Mouse (Mus musculus) heart, adult 2 months (tissue): ENCODE data around the gene Rnf43. TPM values are rescaled to one million over a fixed set of nuclear protein-coding genes. Genes with fewer than 3 reads are reported as not detected.

Source experiments
- DNase-seq, 2 experiments: peaks; one replicate each; pipeline ENCODE4 v3.0.0; 2021
- H3K27ac ChIP-seq: fragments of 200-600 bp; 2 replicates; pipeline ENCODE4 v1.8.1; 2022
- H3K27me3 ChIP-seq: fragments of 200-500 bp; 2 replicates; pipeline ENCODE4 v1.6.1; 2012; ENCODE audit warnings: mild to moderate bottlenecking, low read length, inconsistent platforms, mixed read lengths; ENCODE audit not compliant: control insufficient read depth, insufficient read depth
- H3K36me3 ChIP-seq: fragments of 200-500 bp; 2 replicates; pipeline ENCODE4 v1.6.1; 2012; ENCODE audit warnings: low read length, inconsistent platforms; ENCODE audit not compliant: control insufficient read depth, insufficient read depth
- H3K4me1 ChIP-seq: fragments of 200-500 bp; 2 replicates; pipeline ENCODE4 v1.6.1; 2011; ENCODE audit warnings: low read length; ENCODE audit not compliant: control insufficient read depth, insufficient read depth
- H3K4me3 ChIP-seq: fragments of 200-600 bp; 2 replicates; pipeline ENCODE4 v1.8.1; 2022
- H3K79me2 ChIP-seq: fragments of 200-500 bp; replicated peaks from 2 replicates; pipeline ENCODE4 v1.6.1; 2012; ENCODE audit warnings: mild to moderate bottlenecking, inconsistent platforms, low read length, moderate library complexity, mixed read lengths; ENCODE audit not compliant: control insufficient read depth, insufficient read depth
- H3K9ac ChIP-seq: fragments of 200-500 bp; 2 replicates; pipeline ENCODE4 v1.6.1; 2012; ENCODE audit warnings: low read depth, mild to moderate bottlenecking, control low read depth, inconsistent platforms, low read length, mixed read lengths
- CTCF ChIP-seq: fragments of 200-600 bp; IDR thresholded peaks from 2 replicates; pipeline ENCODE4 v1.8.1; 2022; ENCODE audit warnings: antibody characterized with exemption, mild to moderate bottlenecking, moderate library complexity
- EP300 ChIP-seq: fragments of 200-500 bp; IDR thresholded peaks from 2 replicates; pipeline ENCODE4 v1.6.1; 2011; ENCODE audit warnings: low read depth, low read length, control low read depth; ENCODE audit not compliant: insufficient read depth
- POLR2A ChIP-seq: fragments of 200-500 bp; IDR thresholded peaks from 2 replicates; pipeline ENCODE4 v1.6.1; 2011; ENCODE audit warnings: mild to moderate bottlenecking, low read depth, low read length, control low read depth; ENCODE audit not compliant: insufficient read depth
- WGBS: fragments of 180-500 bp; shearing (Covaris S2); methylation state at CpG from one replicate; pipeline ENCODE4 v1.1.7; 2018; 5-methylcytosine and 5-hydroxymethylcytosine counted together
- intact Hi-C: fragments of 180-260 bp; cut with DNase I; formaldehyde crosslinking; loops from one replicate; pipeline ENCODE4 v1.15.1; 2025
- polyA plus RNA-seq: library from polyadenylated mRNA; depleted of rRNA; stranded (reverse); fragments of >200 nt; gene quantifications from 2 replicates; pipeline ENCODE4 v1.2.3, GENCODE M21; 2012
- total RNA-seq, 2 experiments: library from RNA; stranded (reverse); gene quantifications; 2 replicates each; pipeline ENCODE4 v1.2.3; 2021

The Rnf43 gene
- total and polyA plus RNA-seq, 3 experiments = 0.31 to 0.45 (median 0.42) TPM

DNA sequence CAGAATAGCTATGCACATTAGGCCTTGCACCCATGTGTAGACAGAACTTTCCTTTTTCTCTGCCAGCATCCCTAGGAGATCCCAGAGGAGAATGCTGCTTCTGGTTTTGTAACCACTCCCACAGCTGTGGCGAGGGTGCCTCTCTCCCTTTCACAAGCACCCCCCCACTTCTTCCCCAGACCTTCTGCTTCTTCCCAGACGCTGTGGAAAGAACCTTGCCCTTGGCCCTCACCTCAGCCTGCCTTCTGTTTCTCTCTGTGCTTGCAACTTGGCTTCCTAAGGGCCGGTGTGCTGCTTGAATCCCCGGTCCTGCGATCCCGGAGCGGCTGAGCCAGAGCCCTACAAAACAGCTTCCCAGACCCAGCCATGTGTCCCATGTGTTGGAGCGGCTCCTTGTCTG, 88.5 kb downstream of the Rnf43 start:
- Histone ChIP-seq H3K27ac (no peak overlapping the region; the same call in 1 of the 2 replicates), H3K4me3 (no peak overlapping the region), H3K79me2 (no peaks in the 10 kb centered on the region), H3K27me3 (no peaks in the 10 kb centered on the region), H3K9ac (no peak overlapping the region), H3K4me1 (no peaks in the 10 kb centered on the region), H3K36me3 (no peaks in the 10 kb centered on the region)
- peak in 1 of 2 experiments; percentile 23 for DNase-seq
- 76% methylated on average over 8 of the region's 8 CpGs for WGBS
- TF ChIP-seq EP300 (no peak), CTCF (no peak), POLR2A (no peak)
- intact Hi-C loops = no loop called here

GRCm38 (mm10) chr11:87751491-87751966, 89.0 kb downstream of the Rnf43 start:
- Histone ChIP-seq H3K4me3 (no peak overlapping the region), H3K36me3 (no peaks in the 10 kb centered on the region), H3K79me2 (no peaks in the 10 kb centered on the region), H3K27me3 (no peaks in the 10 kb centered on the region), H3K9ac (no peak overlapping the region), H3K4me1 (no peaks in the 10 kb centered on the region), H3K27ac (no peak overlapping the region; the same call in 1 of the 2 replicates)
- WGBS = 47% methylated on average over 4 of the region's 4 CpGs
- intact Hi-C loops = no loop called here
- DNase-seq = peak in 1 of 2 experiments; percentile 48
- no peak for TF ChIP-seq CTCF
- TF ChIP-seq POLR2A = no peak
- no peak for TF ChIP-seq EP300

GRCm38 (mm10) chr11:87752307-87752706, 89.8 kb downstream of the Rnf43 start:
- no peak for TF ChIP-seq POLR2A
- TF ChIP-seq CTCF = no peak
- TF ChIP-seq EP300 = no peak
- H3K27me3 ChIP-seq = no peaks in the 10 kb centered on the region
- H3K36me3 ChIP-seq = no peaks in the 10 kb centered on the region
- no peaks in the 10 kb centered on the region for H3K79me2 ChIP-seq
- no peak overlapping the region for H3K4me3 ChIP-seq
- H3K4me1 ChIP-seq = no peaks in the 10 kb centered on the region
- 81% methylated on average over 1 of the region's 1 CpGs for WGBS
- DNase-seq = no peak
- no peak overlapping the region for H3K9ac ChIP-seq
- intact Hi-C loops = no loop called here
- no peak overlapping the region for H3K27ac ChIP-seq

DNA sequence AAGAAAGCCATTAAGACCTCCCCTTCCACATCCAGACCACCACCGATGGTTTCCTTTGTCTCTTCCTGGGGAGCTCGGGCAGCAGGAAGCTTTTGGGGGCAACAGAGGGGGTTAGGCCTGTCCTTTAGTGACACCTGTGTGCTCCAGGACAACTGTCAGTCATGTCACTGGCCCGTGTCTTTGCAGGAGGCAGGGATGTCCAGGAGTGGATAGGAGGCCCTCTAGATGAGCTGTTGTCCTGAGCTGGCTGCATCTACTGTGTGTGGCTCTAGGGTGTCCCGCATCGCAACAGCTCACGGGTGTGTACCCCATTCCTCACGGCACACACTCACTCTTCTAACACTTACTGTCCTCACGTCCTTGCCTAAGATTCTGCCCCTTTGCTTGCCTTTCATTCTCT, 90.7 kb downstream of the Rnf43 start:
- TF ChIP-seq CTCF (no peak), EP300 (no peak), POLR2A (no peak)
- H3K79me2 ChIP-seq = no peaks in the 10 kb centered on the region
- DNase-seq = no peak
- 79% methylated on average over 8 of the region's 8 CpGs for WGBS
- H3K4me1 ChIP-seq = no peaks in the 10 kb centered on the region
- intact Hi-C loops = no loop called here
- no peaks in the 10 kb centered on the region for H3K36me3 ChIP-seq
- H3K9ac ChIP-seq = no peak overlapping the region
- H3K27ac ChIP-seq = no peak overlapping the region
- H3K4me3 ChIP-seq = no peak overlapping the region
- H3K27me3 ChIP-seq = no peaks in the 10 kb centered on the region

- Histone ChIP-seq H3K79me2 (no peaks in the 10 kb centered on the region), H3K4me3 (no peak overlapping the region), H3K27me3 (no peaks in the 10 kb centered on the region), H3K4me1 (no peaks in the 10 kb centered on the region), H3K9ac (no peak overlapping the region), H3K27ac (no peak overlapping the region), H3K36me3 (no peaks in the 10 kb centered on the region)
- intact Hi-C loops = no loop called here
- no peak for DNase-seq
- WGBS = 81% methylated on average over 5 of the region's 5 CpGs
- TF ChIP-seq EP300 (no peak), CTCF (no peak), POLR2A (no peak)
These were observed 91.5 kb downstream of the Rnf43 start for GRCm38 (mm10) chr11:87753891-87754501.

- H3K27ac ChIP-seq = no peak overlapping the region
These were observed 92.1 kb downstream of the Rnf43 start for GRCm38 (mm10) chr11:87754603-87755002.

More at GRCm38 (mm10) chr11:87754603-87755002, 92.1 kb downstream of the Rnf43 start:
- H3K9ac ChIP-seq = no peak overlapping the region
- H3K79me2 ChIP-seq = no peaks in the 10 kb centered on the region
- intact Hi-C loops = no loop called here
- DNase-seq = peak in 1 of 2 experiments; percentile 61
- no peaks in the 10 kb centered on the region for H3K36me3 ChIP-seq
- 60% methylated on average over 5 of the region's 5 CpGs for WGBS
- no peaks in the 10 kb centered on the region for H3K27me3 ChIP-seq
- TF ChIP-seq CTCF (no peak), EP300 (no peak), POLR2A (no peak)
- H3K4me3 ChIP-seq = no peak overlapping the region
- H3K4me1 ChIP-seq = no peaks in the 10 kb centered on the region
